Mouse (Mus musculus) spleen, adult 2 months (tissue): ENCODE measurements at regions not wholly inside any gene's neighbourhood (a gene's known extent, or its start where the extent isn't known, plus 50 kb on each side); places are given as distances from the start of the nearest gene placed in this dataset.
"Not testable (repeated sequence)": the region's sequence is repeated elsewhere in the genome, so short reads cannot be mapped to it uniquely, and the experiment has no call there.

Source experiments
- CTCF ChIP-seq: fragments of 200-500 bp; IDR thresholded peaks from 2 replicates; pipeline ENCODE4 v1.5.1; 2011; ENCODE audit warnings: mild to moderate bottlenecking, inconsistent platforms; ENCODE audit not compliant: insufficient read depth, insufficient read length, insufficient replicate concordance; ENCODE audit errors: extremely low read depth
- POLR2A ChIP-seq: fragments of 200-500 bp; IDR thresholded peaks from 2 replicates; pipeline ENCODE4 v1.6.1; 2011; ENCODE audit warnings: low read depth, low read length, inconsistent platforms

DNA sequence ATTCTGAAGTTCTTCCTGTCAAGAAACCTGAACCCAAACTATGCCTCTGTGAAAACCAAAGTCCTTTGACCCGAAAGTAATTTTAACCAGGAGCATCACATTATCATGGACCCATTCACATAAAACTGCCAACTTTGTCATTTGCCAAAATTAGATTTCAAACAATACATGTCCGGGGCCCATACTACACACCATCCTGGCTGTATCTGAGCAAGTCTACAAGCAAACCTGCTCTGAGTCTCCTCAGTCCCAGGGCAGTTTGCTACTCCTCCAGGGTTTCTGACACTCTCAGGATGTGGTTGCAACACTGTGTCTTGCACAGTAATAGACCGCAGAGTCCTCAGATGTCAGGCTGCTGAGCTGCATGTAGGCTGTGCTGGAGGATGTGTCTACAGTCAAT lies 712.8 kb upstream of the Zfp386 start:
- not testable (repeated sequence) for TF ChIP-seq POLR2A, CTCF
